Mouse (Mus musculus) forelimb bud, embryonic 11.5 days (tissue): Measurements from ENCODE around the gene Efna2.

ENCODE experiments used
- DNase-seq: peaks from one replicate; pipeline ENCODE4 v3.0.0-alpha.2; 2012; ENCODE audit warnings: low read depth, low spot score

The Efna2 gene

DNA sequence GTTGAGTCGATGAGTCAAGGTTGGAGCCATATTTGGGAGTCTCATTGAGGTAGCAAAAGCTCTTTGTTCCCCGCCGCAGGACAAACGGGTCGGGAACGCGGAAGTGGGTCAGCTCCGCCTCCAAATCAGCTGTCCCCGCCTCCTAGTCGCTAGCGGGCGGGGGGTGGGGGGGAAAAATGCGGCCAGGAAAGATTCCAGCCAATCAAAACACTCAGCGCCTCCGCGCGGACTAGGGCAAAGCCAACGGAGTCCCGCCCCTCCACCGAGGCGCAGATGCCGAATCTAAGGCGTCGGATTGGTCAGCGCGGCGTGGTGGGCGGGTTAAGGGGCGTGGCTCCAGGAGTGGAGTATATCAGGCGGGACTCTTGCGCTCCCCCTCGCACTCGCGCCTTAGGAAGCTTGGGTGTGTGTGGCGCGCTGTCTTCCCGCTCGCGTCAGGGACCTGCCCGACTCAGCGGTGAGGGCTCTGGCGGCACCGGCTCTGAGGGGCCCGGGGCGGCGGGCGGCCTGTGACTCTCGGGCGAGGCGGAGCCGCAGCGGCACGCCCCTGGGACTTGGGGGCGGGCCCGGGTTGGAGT is 11.7 kb upstream of the Efna2 start:
- DNase-seq = peak; percentile 99

DNA sequence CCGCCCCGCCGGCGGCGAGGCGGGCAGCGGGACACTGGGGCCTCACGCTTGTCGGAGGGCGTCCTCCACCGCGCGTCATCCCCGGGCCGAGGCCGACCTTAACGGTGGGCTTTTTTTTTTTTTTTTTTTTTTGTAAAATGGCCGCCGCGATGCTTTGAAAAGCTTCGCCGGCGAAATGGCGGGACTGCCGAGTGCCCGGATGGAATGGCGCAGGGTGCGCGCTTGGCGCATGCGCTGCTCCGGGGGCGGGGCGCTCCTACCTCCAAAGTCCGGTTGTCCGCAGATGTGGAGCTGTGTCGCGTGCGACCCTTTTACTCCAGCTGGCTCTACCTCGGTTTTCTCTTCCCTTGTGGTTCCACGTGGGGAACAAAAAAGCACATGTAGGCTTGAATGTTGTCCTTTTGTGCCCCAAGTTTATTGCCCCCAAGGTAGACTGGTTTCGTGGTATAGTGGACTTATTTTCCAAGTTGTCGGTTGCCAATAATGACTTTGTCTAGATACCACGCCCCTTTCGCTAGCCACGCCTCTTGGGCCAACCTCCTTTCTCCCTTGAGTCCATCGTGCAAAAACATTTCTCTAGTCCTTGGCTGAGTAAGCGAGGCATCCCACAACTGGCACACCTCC is 11.1 kb upstream of the Efna2 start:
- DNase-seq = peak; percentile 96

DNA sequence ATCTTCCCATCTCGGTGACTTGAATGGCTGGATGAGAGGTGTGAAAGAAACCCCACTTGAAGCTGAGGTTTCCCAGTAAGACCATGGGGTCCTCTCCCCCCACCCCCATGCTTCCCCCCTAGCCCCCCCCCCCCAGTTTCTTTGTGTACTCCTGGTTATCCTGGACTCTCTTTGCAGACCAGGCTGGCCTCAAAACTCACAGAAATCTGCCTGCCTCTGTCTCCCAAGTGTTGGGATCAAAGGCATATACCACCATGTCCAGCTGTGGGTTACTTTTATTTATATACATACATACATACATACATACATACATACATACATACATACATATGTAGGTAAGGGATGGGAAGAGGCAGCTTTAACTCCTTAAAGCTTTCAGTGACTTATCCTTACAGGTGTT is 10.2 kb upstream of the Efna2 start:
- no peak for DNase-seq

DNA sequence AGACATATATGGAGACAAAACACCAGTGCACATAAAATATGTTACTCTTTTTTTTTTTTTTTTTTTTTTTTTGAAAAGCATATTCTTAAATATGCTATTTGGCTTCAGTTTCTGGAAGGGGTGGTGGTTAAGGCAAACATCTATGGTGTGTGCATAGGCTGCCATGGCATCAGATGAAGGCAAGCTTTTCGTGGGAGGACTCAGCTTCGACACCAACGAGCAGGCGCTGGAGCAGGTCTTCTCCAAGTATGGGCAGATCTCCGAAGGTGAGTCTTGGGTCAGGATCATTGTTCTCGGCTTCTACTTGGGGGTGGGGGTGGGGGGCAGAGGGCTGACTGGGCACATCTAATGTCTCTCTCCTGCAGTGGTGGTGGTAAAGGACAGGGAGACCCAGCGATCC is 9.6 kb upstream of the Efna2 start:
- DNase-seq = no peak

DNA sequence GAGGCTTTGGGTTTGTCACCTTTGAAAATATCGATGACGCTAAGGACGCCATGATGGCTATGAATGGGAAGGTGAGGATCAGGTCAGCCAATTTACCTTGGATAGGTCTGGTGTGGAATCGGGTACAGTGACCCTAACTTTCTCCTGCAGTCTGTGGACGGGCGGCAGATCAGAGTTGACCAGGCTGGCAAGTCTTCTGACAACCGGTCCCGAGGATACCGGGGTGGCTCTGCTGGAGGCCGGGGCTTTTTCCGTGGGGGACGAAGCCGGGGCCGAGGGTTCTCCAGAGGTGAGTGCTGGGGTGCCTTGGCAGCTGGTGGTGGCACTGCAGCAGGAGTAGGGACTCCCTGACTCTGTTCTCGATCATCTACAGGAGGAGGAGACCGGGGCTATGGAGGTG is 9.2 kb upstream of the Efna2 start:
- DNase-seq = no peak

DNA sequence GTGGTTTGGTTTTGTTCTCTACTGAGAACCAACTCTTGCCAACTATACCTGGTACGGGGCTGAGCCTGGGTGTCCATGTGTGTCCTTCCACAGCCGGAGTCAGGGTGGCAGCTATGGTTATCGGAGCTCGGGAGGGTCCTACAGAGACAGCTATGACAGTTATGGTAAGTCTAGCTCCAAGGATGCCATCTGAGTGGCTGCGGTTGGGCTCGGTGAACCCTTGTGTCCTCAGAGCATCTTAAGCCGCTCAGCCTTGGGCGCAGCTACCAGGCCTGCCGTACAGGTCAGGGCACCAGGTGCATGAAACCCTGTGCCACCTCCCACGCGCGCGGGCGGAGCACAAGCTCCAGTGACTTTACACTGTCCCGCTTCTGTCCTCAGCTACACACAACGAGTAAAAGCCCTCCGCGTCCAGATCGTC is 8.7 kb upstream of the Efna2 start:
- no peak for DNase-seq

DNA sequence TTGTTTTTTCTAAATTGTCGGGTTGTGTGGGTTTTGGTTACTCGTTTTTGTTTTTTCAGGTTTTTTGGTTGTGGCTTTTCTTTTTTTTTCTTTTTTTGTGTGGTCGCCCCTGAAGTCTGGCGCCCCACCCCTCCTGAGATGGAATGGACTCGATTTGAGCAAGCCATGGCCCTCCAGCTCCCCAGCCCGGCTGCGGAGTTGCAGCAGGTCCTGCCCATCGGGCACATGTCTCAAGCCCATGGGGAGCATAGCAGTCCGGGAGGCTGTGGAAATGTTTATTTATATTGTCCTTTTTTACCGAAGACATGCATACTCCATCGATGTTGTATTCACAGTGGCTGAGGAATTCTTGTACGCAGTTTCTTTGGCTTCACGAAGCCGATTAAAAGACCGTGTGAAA is 8.0 kb upstream of the Efna2 start:
- DNase-seq = no peak

DNA sequence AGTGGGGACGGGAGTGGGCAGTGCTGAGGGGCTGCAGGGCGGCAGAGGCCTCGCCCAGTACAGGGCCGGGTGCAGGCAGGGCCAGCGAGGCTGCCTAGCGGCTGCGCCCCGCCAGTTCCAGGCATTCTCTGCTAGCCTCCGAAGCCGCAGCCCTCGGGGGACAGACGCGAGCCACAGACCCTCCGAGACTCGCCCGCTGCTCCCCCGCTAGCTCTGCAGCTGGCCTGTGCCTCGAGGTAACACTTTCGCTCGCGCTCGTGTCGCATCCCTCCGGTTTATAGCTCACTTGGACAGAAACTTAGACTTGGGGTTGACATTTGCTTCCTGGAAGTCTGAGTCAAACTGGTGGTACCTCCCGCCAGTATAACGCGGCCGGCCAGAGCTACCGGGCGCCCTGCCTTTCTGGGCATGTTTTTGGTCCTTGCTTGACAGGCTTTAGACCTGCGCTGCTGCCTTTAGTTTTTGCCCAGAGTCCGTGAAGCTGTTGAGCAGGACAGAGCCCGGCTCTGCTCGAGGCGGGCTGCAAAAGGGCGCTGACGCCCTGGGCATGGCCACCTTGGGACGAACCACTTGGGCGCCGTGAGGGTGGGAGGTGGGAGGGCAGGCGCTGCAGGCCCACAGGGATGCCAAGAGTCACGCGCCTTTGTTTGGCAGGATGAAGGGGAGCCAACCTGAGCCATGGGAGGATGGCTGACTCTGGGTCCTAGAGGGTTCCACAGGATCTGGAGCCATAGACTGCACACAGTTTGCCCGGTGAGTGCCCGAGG is 7.3 kb upstream of the Efna2 start:
- DNase-seq = no peak

DNA sequence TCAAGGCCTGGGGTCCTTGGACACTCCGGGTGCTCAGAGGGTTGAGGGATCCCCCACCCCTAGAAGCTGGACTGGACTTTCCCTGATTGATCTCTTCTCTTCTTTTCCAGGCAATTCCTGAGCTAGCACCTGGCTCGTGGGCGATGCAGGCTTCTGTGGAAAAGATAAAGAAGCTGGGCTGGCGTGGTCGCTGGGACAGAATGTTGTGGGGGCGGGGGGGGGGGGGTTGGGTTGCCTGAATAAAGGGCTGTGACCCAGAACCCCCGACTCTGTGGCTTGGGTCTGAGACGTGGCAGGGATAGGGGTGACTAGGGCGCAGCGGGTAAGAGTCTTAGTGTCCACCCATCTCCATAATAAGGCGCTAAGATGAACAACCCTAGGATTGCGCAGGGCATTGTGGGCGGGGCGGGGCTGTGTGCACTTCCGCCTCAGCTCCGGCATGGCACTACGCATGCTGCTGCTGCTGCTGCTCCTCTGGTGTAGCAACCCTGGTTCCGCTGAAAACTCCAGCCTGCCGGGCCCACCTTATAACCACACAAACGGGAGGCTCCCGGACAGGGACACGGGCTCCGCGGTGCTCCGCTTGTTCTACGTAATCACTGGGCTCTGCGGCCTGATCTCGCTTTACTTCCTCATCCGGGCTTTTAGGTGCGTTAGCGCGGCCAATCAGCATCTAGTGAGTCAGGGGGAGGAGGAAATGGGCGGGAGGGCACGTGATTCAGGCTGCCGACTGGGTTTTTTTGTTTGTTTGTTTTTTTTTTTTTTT is 6.6 kb upstream of the Efna2 start, which contains the start of gene 1600002K03Rik:
1600002K03Rik (plus strand) TSS at position 418 of the 766 bp plus-strand sequence.
- DNase-seq = peak; percentile 92

DNA sequence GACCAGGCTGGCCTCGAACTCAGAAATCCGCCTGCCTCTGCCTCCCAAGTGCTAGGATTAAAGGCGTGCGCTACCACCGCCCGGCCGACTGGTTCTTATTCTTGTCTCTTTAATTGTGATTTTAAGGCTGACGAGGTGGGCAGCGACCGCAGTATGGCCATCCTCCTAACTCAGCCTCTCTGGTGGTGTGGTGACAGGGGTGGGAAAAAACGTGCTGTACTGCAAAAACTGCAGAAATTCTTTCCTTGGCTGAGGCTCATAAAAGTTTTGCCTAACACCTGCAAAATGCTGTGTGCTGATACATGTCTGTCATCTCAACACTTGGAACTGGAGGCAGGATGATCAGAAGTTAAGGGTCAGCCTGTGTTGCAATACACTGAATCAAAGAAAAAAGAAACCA is 5.9 kb upstream of the Efna2 start:
- DNase-seq = no peak

DNA sequence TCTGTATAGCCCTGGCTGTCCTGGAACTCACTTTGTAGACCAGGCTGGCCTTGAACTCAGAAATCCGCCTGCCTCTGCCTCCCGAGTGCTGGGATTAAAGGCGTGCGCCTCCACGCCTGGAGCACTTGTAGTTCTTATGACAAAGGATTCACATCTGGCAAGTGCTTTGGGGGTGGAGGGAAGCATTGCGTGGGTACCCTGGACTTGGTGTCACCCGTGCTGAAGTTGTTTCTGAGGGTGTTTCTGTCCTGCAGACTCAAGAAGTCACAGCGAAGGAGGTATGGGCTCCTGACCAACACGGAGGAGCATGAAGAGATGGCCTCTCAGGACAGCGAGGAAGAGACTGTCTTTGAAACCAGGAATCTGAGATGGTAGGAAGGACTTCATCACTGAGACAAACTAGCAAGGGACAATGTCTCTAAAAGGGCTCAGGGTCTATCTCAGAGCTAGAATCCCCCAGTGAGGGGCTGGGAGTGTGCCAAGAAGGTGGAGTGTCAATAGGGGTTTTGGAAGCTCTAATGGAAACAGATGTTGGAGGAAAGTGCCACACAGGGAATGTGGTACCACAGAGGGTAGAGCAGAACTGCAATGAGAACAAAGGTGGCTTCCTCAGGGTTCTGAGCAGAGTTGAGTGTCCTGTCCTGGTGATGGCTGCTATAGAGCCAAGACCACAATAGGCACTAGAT is 5.2 kb upstream of the Efna2 start:
- DNase-seq = no peak

DNA sequence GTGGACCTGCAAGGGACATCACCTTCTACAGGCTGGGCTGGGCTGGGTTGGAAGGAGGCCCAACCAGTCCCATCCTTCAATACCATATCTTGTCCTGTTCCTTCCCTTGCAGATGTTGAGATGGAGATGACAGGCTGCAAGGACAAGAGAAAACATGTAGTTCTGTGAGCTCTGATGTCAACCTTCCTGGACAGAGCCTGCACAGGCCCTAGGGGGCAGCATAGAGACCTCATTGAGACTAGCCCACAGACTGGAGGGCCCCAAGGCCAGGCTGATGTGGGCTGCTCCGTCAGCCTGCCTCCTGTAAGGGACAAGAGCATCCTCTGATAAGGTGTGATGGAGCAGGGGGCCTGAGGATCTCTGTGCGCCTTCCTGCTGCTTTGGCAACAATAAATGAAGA is 4.6 kb upstream of the Efna2 start:
- DNase-seq = no peak

DNA sequence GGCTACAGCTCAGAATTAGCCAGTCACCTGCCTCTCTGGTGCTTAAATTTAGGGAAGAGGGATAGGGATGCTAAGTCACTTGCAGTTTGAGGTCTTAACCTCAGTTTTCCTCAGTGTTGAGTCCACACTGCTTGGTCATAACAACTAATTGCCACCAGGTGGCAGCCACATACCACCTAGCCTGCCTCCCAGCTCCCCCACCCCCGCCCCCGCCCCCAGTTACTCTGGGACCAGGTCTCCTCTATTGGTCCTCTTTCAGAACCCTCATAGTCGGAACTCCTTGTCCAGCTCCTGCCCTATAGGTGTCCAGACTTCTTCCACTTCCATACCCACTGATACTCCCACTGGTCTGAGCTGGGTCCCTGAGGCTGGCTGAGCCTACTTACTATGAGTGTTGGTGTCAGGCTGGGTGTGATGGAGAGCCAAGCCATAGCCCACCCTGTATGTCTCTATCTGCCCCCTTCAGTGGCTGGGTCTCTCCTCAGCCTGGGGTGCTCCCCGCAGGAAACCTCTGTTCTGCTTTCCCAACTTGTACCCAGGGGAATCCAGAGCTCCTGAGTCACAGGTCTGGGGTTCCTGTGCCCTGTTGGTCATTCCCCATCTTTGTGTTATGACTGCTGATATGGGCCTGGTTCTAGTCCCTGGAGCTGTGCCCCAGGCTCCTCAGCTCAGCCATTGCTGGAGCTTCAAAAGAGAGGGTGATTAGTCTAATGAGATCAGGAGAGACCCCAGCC is 3.6 kb upstream of the Efna2 start:
- peak; percentile 64 for DNase-seq

DNA sequence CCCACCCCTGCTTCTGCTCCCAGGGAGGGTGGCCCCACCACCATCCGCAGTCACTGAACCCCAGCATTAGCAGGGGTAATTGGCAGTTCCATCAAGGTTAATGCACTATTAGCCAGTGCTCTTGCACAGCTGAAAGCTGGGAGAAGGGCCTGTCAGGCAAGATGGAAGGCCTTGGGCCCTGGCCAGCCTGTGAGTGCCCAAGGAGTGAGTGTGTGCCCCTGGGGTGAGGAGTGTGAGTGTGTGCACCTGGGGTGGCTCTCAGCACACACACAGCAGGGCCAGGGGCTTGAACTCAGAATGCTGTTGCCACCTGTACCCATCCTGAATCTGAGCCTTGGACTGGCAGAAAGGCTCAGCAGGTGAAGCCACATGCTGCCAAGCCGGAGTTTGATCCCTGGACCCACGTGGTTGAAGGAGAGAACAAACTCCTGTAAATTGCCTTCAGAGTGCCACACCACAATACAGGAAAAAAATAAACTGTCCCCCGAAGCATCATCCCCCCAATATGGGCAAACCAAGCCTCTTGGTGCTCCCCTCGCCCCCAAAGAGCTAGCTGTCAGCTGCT is 2.9 kb upstream of the Efna2 start:
- no peak for DNase-seq

DNA sequence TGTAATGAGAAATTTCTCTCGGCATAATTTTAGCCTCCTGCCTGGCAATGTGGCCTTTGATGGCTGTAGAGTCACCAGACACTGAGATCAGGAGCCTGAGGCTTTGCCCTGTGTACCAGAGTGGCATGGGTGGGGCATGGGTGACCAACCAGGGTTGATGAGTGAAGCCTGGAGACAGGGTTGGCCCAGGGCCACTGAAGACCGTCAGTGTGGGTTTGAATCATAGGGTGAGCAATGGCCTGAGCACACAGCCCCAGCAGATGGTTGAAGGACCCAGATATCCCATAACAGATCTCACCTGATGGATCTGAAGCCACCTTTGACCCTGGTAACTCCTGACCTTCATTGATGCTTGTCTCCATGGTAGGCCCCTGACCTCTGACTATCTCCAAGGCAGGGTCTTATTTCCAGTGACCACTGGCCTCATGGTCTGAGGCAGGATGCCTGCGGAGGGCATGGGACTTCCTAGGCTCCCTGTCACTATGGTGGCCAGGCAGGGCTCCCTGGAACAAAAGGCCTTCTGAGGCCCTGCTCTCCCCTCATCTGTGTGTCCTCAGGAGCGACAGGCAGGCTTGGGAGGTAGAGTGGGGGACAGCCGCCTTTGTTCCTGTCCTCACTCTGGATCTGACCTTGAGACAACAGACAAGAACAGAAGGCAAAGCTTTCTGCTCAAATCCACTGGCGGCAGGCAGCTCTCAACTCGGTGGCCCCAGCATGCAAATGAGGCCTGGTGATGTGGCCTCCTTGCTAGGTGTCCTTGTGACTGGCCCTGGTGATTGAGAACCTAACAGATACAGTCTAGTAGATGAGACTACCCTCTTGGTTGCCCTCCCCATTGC is 1.6 kb upstream of the Efna2 start:
- DNase-seq = no peak

DNA sequence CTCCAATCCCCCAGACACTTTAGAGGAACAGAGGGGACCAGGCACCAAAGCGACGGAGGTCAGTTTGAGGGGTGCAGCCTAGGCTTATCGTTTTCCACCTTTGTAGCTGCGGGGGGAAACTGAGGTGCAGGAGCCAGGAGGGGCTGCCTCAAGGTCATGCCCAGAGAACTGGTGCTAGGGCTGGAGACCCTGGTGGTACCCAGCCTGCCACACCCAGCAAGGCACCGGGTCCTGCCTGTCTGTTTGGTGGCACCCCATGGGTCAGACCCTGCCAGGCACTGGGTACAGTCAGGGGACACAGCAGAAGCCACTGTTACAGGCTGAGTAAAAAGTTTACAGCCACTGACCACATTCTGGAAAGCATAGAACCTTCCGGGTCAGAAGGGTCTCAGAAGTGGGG is 1.0 kb downstream of the Efna2 start:
- no peak for DNase-seq

DNA sequence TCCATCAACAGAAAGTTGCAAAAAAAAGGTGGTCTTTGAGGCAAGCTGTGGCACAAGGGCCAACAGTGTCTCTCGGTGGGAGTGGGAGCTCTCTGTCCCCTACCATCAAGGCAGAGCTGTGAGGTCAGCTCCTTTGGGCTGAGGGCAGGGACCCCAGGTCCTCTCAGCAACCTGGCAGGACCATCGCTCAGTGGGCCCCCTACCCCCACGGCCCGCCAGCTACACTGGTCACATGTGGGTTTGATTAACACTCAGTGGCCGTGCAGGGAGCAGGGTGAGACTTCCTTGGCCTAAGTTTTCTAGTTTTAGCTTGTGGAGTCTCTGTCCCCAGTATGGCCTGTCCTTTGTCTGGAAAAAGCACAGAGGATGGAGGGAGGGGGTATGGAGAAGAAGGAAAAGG is 1.5 kb downstream of the Efna2 start:
- DNase-seq = no peak

DNA sequence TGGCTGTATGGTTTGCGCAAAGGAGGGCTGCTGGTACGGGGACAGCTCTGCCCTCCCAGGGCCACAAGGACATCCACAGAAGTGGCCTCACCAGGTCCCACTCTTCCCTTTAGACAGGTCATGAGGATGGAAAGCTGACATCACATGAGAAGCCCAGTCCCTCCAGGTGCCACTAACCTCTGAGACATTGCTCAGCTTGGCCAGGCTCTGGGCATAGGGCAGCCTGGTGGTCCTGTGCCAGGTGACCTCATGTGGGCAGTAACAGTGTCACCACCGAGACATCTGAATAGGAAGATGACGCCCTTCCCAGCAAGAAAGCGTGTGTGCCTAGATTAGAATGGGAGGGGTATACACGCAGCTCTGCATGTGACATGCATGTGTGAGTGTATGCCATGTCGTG is 3.3 kb downstream of the Efna2 start:
- DNase-seq = no peak

DNA sequence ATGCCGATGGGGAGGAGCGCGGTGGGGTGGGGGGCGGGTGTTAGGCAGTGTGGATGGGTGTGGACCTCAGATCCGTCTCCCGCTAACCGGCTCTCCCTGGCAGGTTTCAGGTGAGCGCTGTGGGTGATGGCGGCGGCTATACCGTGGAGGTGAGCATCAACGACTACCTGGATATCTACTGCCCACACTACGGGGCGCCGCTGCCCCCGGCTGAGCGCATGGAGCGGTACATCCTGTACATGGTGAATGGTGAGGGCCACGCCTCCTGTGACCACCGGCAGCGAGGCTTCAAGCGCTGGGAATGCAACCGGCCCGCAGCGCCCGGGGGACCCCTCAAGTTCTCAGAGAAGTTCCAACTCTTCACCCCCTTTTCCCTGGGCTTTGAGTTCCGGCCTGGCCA is 7.4 kb downstream of the Efna2 start:
- DNase-seq = no peak

DNA sequence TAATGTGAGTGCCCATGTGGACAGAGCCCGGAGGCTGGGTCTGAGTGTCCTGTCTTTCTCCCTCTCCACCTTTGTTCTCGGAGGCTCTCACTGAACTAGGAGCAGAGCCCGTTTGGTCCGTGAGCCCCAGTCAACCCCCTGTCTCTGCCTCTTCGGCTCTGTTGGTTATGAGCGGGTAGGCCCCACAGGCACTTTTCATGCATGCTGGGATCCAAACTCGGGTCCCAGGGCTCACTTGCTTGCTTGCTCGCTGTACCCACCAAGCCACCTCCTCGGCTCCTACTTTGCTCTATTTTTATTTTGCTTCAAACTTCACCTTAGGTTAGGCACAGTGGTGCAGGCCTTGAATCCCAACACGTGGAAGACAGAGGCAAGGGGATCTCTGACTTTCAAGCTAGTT is 8.5 kb downstream of the Efna2 start:
- DNase-seq = no peak
